Mouse (Mus musculus) heart, embryonic 15.5 days (tissue): ENCODE data around the gene Nme1. TPM values are rescaled to one million over a fixed set of nuclear protein-coding genes. Genes with fewer than 3 reads are reported as not detected.

ENCODE experiments used
- ATAC-seq: fragments of 200-750 bp; cut with Nextera tagmentation; replicated peaks from 2 replicates; pipeline ENCODE4 v1.8.0; 2017; ENCODE audit warnings: low read depth, moderate TSS enrichment; ENCODE audit not compliant: insufficient number of reproducible peaks, insufficient read depth, low FRiP score
- H3K27ac ChIP-seq: fragments of 300-500 bp; sonication (generic); 2 replicates; pipeline ENCODE4 v1.5.1; 2015; ENCODE audit warnings: mild to moderate bottlenecking, inconsistent platforms
- H3K27me3 ChIP-seq: fragments of 300-500 bp; sonication (generic); 2 replicates; pipeline ENCODE4 v1.6.1; 2015; ENCODE audit warnings: inconsistent platforms
- H3K36me3 ChIP-seq: fragments of 300-500 bp; sonication (generic); 2 replicates; pipeline ENCODE4 v1.6.1; 2015; ENCODE audit warnings: mild to moderate bottlenecking, inconsistent platforms
- H3K4me1 ChIP-seq: fragments of 300-500 bp; sonication (generic); replicated peaks from 2 replicates; pipeline ENCODE4 v1.6.1; 2015; ENCODE audit warnings: inconsistent platforms
- H3K4me2 ChIP-seq: fragments of 300-500 bp; sonication (generic); 2 replicates; pipeline ENCODE4 v1.6.1; 2015; ENCODE audit warnings: inconsistent platforms, mild to moderate bottlenecking, moderate library complexity
- H3K4me3 ChIP-seq: fragments of 300-500 bp; sonication (generic); 2 replicates; pipeline ENCODE4 v1.5.1; 2015; ENCODE audit warnings: mild to moderate bottlenecking, inconsistent platforms
- H3K9ac ChIP-seq: fragments of 300-500 bp; sonication (generic); 2 replicates; pipeline ENCODE4 v1.6.1; 2015; ENCODE audit warnings: mild to moderate bottlenecking, inconsistent platforms
- H3K9me3 ChIP-seq: fragments of 300-500 bp; sonication (generic); replicated peaks from 2 replicates; pipeline ENCODE4 v1.6.1; 2016; ENCODE audit warnings: inconsistent platforms
- WGBS: fragments of 180-500 bp; shearing (Covaris S2); methylation state at CpG from one replicate; pipeline ENCODE4 v1.1.7; 2015; ENCODE audit warnings: mixed read lengths; 5-methylcytosine and 5-hydroxymethylcytosine counted together
- polyA plus RNA-seq: library from polyadenylated mRNA; unstranded; fragments of >200 nt; fragmentation: Nextera tagmentation; extraction: Ambion mirVana; gene quantifications from 2 replicates; pipeline ENCODE4 v1.2.1, GENCODE M21; 2015

Nme1 gene
- polyA plus RNA-seq, 1 experiment from 2014 or later = 74.1 TPM

- H3K36me3 ChIP-seq = peaks cover 67% of the 10 kb centered on the region
- WGBS = 86% methylated on average over 4 of the region's 4 CpGs
- no peak overlapping the region for H3K9ac ChIP-seq
- no peaks in the 10 kb centered on the region for H3K9me3 ChIP-seq
- H3K4me2 ChIP-seq = no peak overlapping the region
- peaks cover 7% of the 10 kb centered on the region for H3K4me1 ChIP-seq
- ATAC-seq = no peak
- H3K27ac ChIP-seq = no peak overlapping the region
- no peaks in the 10 kb centered on the region for H3K27me3 ChIP-seq
- no peak overlapping the region for H3K4me3 ChIP-seq
These were observed 5.3 kb downstream of the Nme1 start for GRCm38 (mm10) chr11:93963013-93963412.

- Histone ChIP-seq H3K4me2 (no peak overlapping the region), H3K27ac (no peak overlapping the region), H3K36me3 (peaks cover 67% of the 10 kb centered on the region), H3K9ac (no peak overlapping the region), H3K4me3 (no peak overlapping the region), H3K9me3 (no peaks in the 10 kb centered on the region), H3K4me1 (peaks cover 3% of the 10 kb centered on the region), H3K27me3 (no peaks in the 10 kb centered on the region)
- no peak for ATAC-seq
- 82% methylated on average over 6 of the region's 6 CpGs for WGBS
These were observed 6.8 kb downstream of the Nme1 start for GRCm38 (mm10) chr11:93961482-93961881.

- Histone ChIP-seq H3K36me3 (peaks cover 44% of the 10 kb centered on the region), H3K4me1 (peaks cover 19% of the 10 kb centered on the region), H3K9ac (no peak overlapping the region), H3K4me3 (no peak overlapping the region), H3K27me3 (no peaks in the 10 kb centered on the region), H3K9me3 (no peaks in the 10 kb centered on the region), H3K4me2 (no peak overlapping the region), H3K27ac (no peak overlapping the region)
- ATAC-seq = no peak
- 66% methylated on average over 4 of the region's 4 CpGs for WGBS
These were observed 10.6 kb downstream of the Nme1 start for GRCm38 (mm10) chr11:93957746-93958145.

GRCm38 (mm10) chr11:93957031-93957555 lies 11.2 kb downstream of the Nme1 start:
- no peaks in the 10 kb centered on the region for H3K27me3 ChIP-seq
- H3K4me3 ChIP-seq = no peak overlapping the region
- H3K36me3 ChIP-seq = peaks cover 44% of the 10 kb centered on the region
- peaks cover 19% of the 10 kb centered on the region for H3K4me1 ChIP-seq
- ATAC-seq = no peak
- H3K4me2 ChIP-seq = no peak overlapping the region
- WGBS = 80% methylated on average over 2 of the region's 2 CpGs
- no peaks in the 10 kb centered on the region for H3K9me3 ChIP-seq
- H3K9ac ChIP-seq = no peak overlapping the region
- peak overlapping the region; percentile 96; the same call in 1 of the 2 replicates for H3K27ac ChIP-seq

GRCm38 (mm10) chr11:93956159-93956558 lies 12.2 kb downstream of the Nme1 start, which contains the start of gene Nme2:
TSS of gene Nme2 (minus strand) at chr11:93956259.
- under 1% methylated on average over 6 of the region's 6 CpGs for WGBS
- H3K9me3 ChIP-seq = no peaks in the 10 kb centered on the region
- peaks cover 46% of the 10 kb centered on the region for H3K36me3 ChIP-seq
- peaks cover 19% of the 10 kb centered on the region for H3K4me1 ChIP-seq
- peak within 1 kb of the TSS; percentile 85 for H3K4me2 ChIP-seq
- no peaks in the 10 kb centered on the region for H3K27me3 ChIP-seq
- peak; percentile 4; the same call in 1 of the 2 replicates for ATAC-seq
- peak within 1 kb of the TSS; percentile 84 for H3K4me3 ChIP-seq
- peak within 1 kb of the TSS; percentile 96 for H3K27ac ChIP-seq
- peak within 1 kb of the TSS; percentile 69 for H3K9ac ChIP-seq

GRCm38 (mm10) chr11:93955256-93956150 lies 12.8 kb downstream of the Nme1 start:
- peak overlapping the region; percentile 69 for H3K9ac ChIP-seq
- peaks cover 19% of the 10 kb centered on the region for H3K4me1 ChIP-seq
- H3K27me3 ChIP-seq = no peaks in the 10 kb centered on the region
- peak; percentile 96 for ATAC-seq
- H3K9me3 ChIP-seq = no peaks in the 10 kb centered on the region
- under 1% methylated on average over 67 of the region's 67 CpGs for WGBS
- H3K36me3 ChIP-seq = peaks cover 47% of the 10 kb centered on the region
- H3K4me3 ChIP-seq = peak overlapping the region; percentile 84
- H3K27ac ChIP-seq = peak overlapping the region; percentile 96
- H3K4me2 ChIP-seq = peak overlapping the region; percentile 85

GRCm38 (mm10) chr11:93954738-93955255 lies 13.5 kb downstream of the Nme1 start:
- Histone ChIP-seq H3K9ac (peak overlapping the region; percentile 69), H3K4me3 (peak overlapping the region; percentile 84), H3K27me3 (no peaks in the 10 kb centered on the region), H3K9me3 (no peaks in the 10 kb centered on the region), H3K27ac (peak overlapping the region; percentile 96), H3K36me3 (peaks cover 47% of the 10 kb centered on the region), H3K4me1 (peaks cover 19% of the 10 kb centered on the region), H3K4me2 (peak overlapping the region; percentile 85)
- 34% methylated on average over 13 of the region's 13 CpGs for WGBS
- ATAC-seq = no peak; the same call in 1 of the 2 replicates

- Histone ChIP-seq H3K4me2 (no peak overlapping the region), H3K4me1 (peaks cover 19% of the 10 kb centered on the region), H3K27ac (no peak overlapping the region), H3K36me3 (peaks cover 48% of the 10 kb centered on the region), H3K4me3 (no peak overlapping the region), H3K27me3 (no peaks in the 10 kb centered on the region), H3K9ac (no peak overlapping the region), H3K9me3 (no peaks in the 10 kb centered on the region)
- WGBS = 74% methylated on average over 5 of the region's 5 CpGs
- no peak for ATAC-seq
These were observed 15.9 kb downstream of the Nme1 start for GRCm38 (mm10) chr11:93952376-93952775.

- H3K27ac ChIP-seq = no peak overlapping the region
- H3K4me2 ChIP-seq = no peak overlapping the region
- no peak for ATAC-seq
- WGBS = 90% methylated on average over 1 of the region's 1 CpGs
- no peak overlapping the region for H3K9ac ChIP-seq
- no peak overlapping the region for H3K4me3 ChIP-seq
- H3K9me3 ChIP-seq = no peaks in the 10 kb centered on the region
- H3K36me3 ChIP-seq = peaks cover 55% of the 10 kb centered on the region
- no peaks in the 10 kb centered on the region for H3K27me3 ChIP-seq
- peaks cover 12% of the 10 kb centered on the region for H3K4me1 ChIP-seq
These were observed 18.3 kb downstream of the Nme1 start for GRCm38 (mm10) chr11:93950045-93950444.

- Histone ChIP-seq H3K36me3 (peaks cover 55% of the 10 kb centered on the region), H3K9ac (no peak overlapping the region), H3K27me3 (no peaks in the 10 kb centered on the region), H3K27ac (no peak overlapping the region), H3K4me3 (no peak overlapping the region), H3K4me1 (peaks cover 9% of the 10 kb centered on the region), H3K9me3 (no peaks in the 10 kb centered on the region), H3K4me2 (no peak overlapping the region)
- no peak for ATAC-seq
- 88% methylated on average over 9 of the region's 9 CpGs for WGBS
These were observed 19.3 kb downstream of the Nme1 start for GRCm38 (mm10) chr11:93948887-93949567.

GRCm38 (mm10) chr11:93944986-93945385 lies 23.3 kb downstream of the Nme1 start:
- peaks cover 31% of the 10 kb centered on the region; the same call in 1 of the 2 replicates for H3K36me3 ChIP-seq
- 81% methylated on average over 3 of the region's 3 CpGs for whole genome bisulfite sequencing
- no peaks in the 10 kb centered on the region for H3K9me3 ChIP-seq
- no peaks in the 10 kb centered on the region for H3K4me1 ChIP-seq
- no peak for ATAC-seq
- H3K4me2 ChIP-seq = no peak overlapping the region
- H3K9ac ChIP-seq = no peak overlapping the region
- no peak overlapping the region for H3K27ac ChIP-seq
- H3K4me3 ChIP-seq = no peak overlapping the region
- H3K27me3 ChIP-seq = no peaks in the 10 kb centered on the region
